Mouse (Mus musculus): ENCODE results near the gene Frmpd2. TPM values are rescaled to one million over a fixed set of nuclear protein-coding genes. Genes with fewer than 3 reads are reported as not detected.

Gene Frmpd2
- polyA plus RNA-seq (2012; rRNA removed) = 0.02 and 0.05 TPM in 2 replicates

GRCm38 (mm10) chr14:33471331-33471730, at the start of gene Frmpd2:
TSS of gene Frmpd2 (plus strand) at chr14:33471696.

GRCm38 (mm10) chr14:33447027-33447569, 24.4 kb upstream of the Frmpd2 start, which contains the start of gene Mapk8:
TSS of gene Mapk8 (minus strand) at chr14:33447158.

DNA sequence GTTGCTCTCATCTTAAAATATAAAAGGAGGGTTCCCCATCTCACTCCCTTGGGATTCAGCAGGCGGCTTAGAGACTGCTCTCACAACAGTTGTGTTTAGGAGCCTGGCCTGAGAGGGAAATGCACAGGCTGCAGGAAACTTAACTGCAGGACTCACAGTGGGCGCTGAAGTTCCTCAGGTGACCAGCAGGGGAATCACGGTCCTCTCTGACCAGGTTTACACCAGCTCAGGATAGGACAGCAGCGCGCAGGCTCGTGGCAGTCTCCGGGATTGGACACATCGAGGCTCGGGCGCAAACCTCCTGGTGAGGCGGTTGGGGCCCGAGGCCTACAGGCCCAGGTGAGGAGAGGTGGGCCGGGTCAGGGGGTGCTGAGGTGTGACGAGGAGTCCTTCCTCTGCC, 117.5 kb downstream of the Frmpd2 start, which contains the start of gene Ptpn20:
Ptpn20 (plus strand) TSS at position 257 of the 400 bp plus-strand sequence.

Other genes starting within 250 kb of the Frmpd2 start
- 45.0 and 68.6 TPM in 2 replicates for gene Mapk8, start 24.5 kb upstream of the Frmpd2 start, polyA plus RNA-seq (2012; rRNA removed)
- 0.05 and 0.15 TPM in 2 replicates for gene Ptpn20, start 117.5 kb downstream of the Frmpd2 start, polyA plus RNA-seq (2012; rRNA removed)